Mouse (Mus musculus) mouse trophoblast stem cell (cell line): ENCODE results near the gene Acly.

Source experiments
- in situ Hi-C, 2 experiments: fragments of 300-500 bp; cut with MseI, MboI; formaldehyde crosslinking; loops; 2 replicates in 1 of 2; 3 replicates in 1 of 2; pipeline ENCODE4 v1.15.1; 2025

Acly gene

GRCm38 (mm10) chr11:100441797-100442196 is 86.0 kb downstream of the Acly start, which contains the start of the genes Nt5c3b and Klhl10:
Gene Nt5c3b (minus strand): TSS chr11:100441808.
Gene Klhl10 (plus strand): TSS chr11:100441917.
- in situ Hi-C loops, result no loop called here

DNA sequence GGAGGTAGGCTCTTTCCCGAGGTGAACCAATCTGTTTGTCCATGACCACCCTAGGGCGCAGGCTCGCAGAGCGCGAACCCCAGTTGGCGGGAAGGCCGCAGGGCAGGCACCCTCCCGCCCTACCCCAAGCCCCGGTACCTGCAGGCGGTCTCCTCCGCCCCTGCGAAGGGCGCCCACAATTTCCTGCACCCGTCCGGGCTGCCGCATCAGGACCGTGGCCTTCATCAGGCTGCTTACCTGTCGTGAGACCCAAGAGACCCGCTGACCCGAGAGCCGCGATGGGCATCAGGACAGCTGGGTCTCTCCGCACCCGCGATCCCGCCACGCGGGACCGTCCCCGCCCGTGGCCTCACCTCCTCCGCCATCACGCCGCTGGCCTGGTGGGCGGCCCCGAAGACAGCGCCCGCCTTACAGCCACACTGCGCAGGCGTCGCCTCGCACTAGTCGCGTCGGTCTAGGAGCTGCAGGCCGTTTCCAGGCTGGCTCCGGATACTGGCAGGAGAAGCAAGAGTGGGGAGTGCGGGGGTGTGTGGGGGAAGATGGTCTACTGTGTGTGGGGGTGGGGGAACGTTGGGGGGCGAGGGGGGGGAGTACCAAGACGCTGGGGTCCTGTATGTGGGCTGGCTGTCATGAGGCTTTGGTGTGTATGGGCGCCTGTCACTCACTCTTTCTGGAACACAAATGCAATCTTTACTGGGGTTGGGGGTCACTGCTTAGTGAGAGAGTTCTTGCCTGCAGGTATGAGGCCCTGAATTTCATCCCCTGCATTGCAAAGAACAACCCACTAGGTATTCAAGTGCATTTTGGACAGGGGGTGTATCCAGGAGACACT is 86.9 kb downstream of the Acly start:
- in situ Hi-C loops, result no loop called here

DNA sequence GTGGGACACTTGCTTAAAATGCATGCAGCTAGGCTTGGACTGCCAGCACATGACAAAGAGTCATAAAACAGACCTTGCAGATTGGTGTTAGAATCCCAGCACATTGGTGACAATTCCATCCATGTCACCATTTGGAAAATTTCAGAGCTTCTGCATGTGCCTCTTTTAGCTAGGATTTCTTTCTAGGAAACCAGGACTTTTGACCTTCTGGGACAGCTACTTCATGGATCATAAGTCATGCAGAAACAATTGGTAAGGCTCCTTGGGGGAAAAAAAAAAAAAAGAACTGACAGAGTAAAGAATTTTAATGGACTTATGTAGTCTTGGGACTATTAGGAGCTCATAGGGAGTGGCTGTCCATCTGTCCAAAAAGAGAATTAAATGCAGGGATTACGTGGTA is 89.9 kb downstream of the Acly start:
- in situ Hi-C loops, result no loop called here

GRCm38 (mm10) chr11:100435678-100436246 is 92.0 kb downstream of the Acly start:
- in situ Hi-C loops, result no loop called here

DNA sequence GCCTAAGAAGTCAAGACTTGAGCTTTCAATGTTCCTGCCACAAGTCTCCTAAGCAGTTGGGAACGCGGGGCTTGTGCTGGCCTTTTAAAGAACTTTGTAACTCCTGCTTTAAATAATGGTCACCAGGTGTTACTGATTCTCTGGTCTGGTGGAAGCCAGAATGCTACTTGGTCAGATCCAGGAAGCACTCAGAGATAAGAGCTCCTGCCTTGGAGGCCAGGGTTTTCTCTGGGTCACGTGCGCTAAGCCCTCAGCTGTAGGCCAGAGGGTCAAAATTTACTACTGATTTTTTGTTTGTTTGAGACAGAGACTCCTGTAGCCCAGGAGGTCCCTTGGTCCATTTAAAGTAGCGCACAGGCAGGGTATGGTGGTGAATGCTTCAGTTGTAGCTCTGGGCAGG is 95.8 kb downstream of the Acly start:
- in situ Hi-C loops, result no loop called here

- in situ Hi-C loops, result no loop called here
Observed at GRCm38 (mm10) chr11:100430052-100430451, 97.7 kb downstream of the Acly start.

DNA sequence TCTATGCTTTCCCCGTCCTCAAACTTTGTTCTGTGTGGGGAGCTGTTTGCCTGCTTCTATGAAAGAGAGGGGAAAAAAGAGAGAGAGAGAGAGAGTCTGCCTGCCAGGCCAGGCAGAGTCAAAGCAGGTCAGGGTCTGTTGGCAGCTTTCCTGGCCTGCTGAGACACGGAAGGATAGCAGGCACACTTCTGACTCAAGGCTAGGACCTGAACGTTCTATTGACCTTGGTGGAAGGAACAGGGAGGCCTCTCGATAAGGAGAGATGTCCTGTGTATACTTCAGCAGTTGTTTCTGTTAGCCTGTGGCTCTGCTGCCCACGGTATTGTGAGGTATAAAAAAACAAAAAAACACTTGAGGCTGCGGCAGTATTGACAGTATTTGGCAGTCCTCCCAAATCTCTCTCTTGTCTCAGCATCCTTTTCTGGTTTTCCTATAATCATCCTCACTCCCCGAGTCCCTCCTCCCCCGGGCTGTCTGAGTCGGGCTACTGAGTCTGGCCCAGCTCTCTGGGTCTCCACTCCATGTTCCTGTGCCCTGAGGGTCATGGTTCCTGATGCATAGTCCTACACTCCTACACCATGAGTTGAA is 99.1 kb downstream of the Acly start:
- in situ Hi-C loops, result loop anchor here in 1 of 2 experiments (5.0 kb wide), 1 partner anchor 49 kb away; no protein-coding TSS in a partner anchor

- in situ Hi-C loops, result loop anchor here in 1 of 2 experiments (5.0 kb wide), 1 partner anchor 50 kb away; no protein-coding TSS in a partner anchor
Observed at GRCm38 (mm10) chr11:100426820-100427219, 101.0 kb downstream of the Acly start.
